Mouse (Mus musculus): ENCODE measurements around the gene Pno1. TPM values are rescaled to one million over a fixed set of nuclear protein-coding genes. Genes with fewer than 3 reads are reported as not detected.

Pno1 gene
- polyA plus RNA-seq, 1 experiment from 2014 or later: 52.3 TPM

DNA sequence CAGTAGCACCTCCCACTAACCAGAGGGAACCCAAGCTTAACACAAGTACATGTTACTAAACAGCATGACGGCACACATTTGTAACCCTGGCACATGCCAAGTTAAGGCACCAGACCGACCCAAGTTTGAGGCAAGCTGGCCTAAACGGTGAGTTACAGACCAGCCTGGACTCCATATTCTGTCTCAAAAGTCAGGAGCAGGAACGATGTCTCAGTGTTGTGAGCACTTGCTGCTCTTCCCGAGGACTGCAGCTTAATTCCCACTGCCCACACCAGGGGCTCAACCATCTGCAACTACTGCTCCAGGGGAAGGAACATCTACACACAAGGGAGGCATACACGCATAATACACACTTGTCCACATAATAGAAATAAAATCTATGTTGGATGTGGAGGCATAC is 8.9 kb downstream of the Pno1 start:
- Histone ChIP-seq H3K9me3 (no peaks in the 10 kb centered on the region), H3K36me3 (peaks cover 67% of the 10 kb centered on the region), H3K27me3 (no peaks in the 10 kb centered on the region), H3K9ac (no peak overlapping the region), H3K27ac (replicated peaks) (no peak overlapping the region), H3K4me3 (no peak overlapping the region), H3K4me1 (replicated peaks) (no peaks in the 10 kb centered on the region), H3K4me2 (no peak overlapping the region)
- WGBS: 91% methylated on average over 6 of the region's 6 CpGs
- ATAC-seq (ENCODE audit: low read depth): no peak

DNA sequence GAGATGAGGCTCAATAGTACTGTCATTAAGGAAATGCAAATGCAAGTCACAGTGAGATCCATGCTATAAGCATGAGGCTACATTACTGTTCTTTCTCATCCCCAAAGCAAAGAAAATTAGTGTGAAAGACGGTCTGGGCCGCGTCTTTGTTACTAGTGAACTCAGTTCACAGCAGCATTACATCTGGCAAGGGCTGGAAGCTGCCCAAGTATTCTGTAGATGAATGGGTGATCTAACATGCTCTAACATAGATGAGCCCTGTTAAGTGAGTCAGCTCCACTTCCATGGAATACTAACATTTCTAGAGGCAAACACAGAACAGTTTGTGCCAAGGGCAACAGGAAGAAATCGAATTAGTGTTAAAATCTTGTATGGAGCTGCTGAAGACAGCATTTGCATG is 10.4 kb downstream of the Pno1 start:
- no peaks in the 10 kb centered on the region for H3K4me1 ChIP-seq (replicated peaks)
- no peaks in the 10 kb centered on the region for H3K9me3 ChIP-seq
- H3K4me2 ChIP-seq: no peak overlapping the region
- peaks cover 70% of the 10 kb centered on the region for H3K36me3 ChIP-seq
- WGBS: 96% methylated on average over 4 of the region's 4 CpGs
- ATAC-seq (ENCODE audit: low read depth): no peak
- no peak overlapping the region for H3K27ac ChIP-seq (replicated peaks)
- no peak overlapping the region for H3K9ac ChIP-seq
- H3K27me3 ChIP-seq: no peaks in the 10 kb centered on the region
- no peak overlapping the region for H3K4me3 ChIP-seq

DNA sequence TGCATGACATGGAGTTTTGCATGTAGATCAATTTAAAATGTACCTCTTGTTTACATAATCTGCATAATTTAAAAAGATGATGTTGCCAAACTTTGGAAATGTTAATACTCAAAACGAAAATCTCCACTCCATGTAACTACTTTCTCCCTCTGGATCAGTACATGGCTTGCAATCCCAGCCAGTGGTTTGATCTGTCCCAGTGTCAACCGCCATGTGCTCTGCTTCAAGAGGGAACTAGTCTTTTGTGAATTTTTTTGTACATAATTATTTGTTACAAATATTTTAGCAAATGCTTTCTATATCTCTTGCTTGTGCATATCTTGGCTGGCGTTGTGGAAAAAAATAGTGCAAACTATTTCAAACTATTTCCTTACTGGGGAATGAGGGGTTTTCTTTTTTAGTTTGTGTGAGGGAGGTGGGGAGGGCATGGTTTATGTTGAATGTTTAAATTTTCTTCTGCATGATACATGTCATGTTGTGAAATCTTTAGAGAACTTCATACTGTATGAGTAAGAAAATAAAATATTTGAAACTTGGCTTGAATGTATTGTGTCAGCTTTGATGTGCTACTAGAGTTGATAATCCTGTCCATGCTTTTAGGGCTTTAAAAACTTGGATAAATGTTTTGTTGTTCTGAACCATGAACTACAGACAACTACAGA is 11.4 kb downstream of the Pno1 start:
- Histone ChIP-seq H3K4me2 (no peak overlapping the region), H3K27me3 (no peaks in the 10 kb centered on the region), H3K4me1 (replicated peaks) (no peaks in the 10 kb centered on the region), H3K9me3 (no peaks in the 10 kb centered on the region), H3K36me3 (peaks cover 74% of the 10 kb centered on the region), H3K4me3 (no peak overlapping the region), H3K27ac (replicated peaks) (no peak overlapping the region), H3K9ac (no peak overlapping the region)
- ATAC-seq (ENCODE audit: low read depth): no peak
- WGBS: 93% methylated on average over 3 of the region's 3 CpGs

DNA sequence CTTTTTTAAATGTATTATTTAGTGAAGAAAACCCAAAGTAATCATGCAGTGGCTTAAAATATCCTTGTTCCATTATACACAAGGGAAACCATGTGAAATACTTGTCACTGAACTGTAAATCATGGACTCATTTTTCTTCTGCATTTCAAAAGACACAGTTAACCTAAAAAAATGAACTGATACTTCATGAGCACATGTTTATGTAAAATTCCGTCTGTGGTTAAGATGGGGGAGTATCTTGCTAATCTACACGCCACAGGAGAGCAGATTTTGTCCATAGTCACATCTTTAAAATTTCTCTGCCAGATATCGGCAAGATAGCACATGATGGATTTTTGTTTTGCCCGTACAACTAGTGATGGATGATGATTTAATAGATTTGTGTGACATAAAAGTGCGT is 12.2 kb downstream of the Pno1 start:
- WGBS: 89% methylated on average over 5 of the region's 5 CpGs
- H3K36me3 ChIP-seq: peaks cover 82% of the 10 kb centered on the region
- no peak overlapping the region for H3K27ac ChIP-seq (replicated peaks)
- H3K4me3 ChIP-seq: no peak overlapping the region
- H3K4me1 ChIP-seq (replicated peaks): no peaks in the 10 kb centered on the region
- no peaks in the 10 kb centered on the region for H3K9me3 ChIP-seq
- no peak overlapping the region for H3K4me2 ChIP-seq
- H3K27me3 ChIP-seq: no peaks in the 10 kb centered on the region
- H3K9ac ChIP-seq: no peak overlapping the region
- no peak for ATAC-seq (ENCODE audit: low read depth)

DNA sequence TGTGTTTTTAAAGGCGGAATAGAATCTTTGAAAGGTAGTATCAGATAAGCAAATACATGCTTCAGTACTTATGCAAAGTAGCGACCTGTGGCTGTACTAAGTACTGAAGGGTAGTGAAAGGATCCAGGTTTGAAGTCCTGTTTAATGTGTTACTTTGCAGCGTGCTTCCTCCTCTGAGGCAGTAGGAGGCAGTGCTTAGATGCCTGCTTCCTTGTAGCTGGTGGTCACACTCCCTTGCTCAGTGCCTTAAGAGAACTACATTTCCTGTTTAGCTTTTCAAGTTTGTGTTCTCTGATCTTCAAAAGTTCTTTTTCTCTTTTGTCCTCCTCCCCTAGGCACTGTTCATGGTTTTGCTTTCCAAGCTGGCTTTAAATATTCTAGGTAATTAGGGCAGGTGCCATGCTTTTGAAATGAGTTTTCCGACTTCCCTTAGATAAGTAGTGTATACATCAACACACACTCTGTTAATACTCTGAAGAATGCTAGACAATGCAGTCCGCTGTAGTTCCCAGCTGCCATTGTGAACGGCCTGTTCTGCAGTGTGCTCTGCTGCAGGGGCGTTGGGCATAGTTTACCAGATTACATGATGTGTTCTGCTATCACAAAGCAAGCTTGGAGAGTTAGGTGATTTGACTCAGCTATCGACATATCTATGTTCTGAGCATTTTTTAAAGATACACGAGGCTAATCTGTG is 19.1 kb downstream of the Pno1 start:
- Histone ChIP-seq H3K4me2 (no peak overlapping the region), H3K4me1 (replicated peaks) (no peaks in the 10 kb centered on the region), H3K27me3 (no peaks in the 10 kb centered on the region), H3K9ac (no peak overlapping the region), H3K27ac (replicated peaks) (no peak overlapping the region), H3K36me3 (peaks cover 32% of the 10 kb centered on the region), H3K9me3 (no peaks in the 10 kb centered on the region), H3K4me3 (no peak overlapping the region)
- WGBS: 84% methylated on average over 9 of the region's 9 CpGs
- ATAC-seq (ENCODE audit: low read depth): no peak

DNA sequence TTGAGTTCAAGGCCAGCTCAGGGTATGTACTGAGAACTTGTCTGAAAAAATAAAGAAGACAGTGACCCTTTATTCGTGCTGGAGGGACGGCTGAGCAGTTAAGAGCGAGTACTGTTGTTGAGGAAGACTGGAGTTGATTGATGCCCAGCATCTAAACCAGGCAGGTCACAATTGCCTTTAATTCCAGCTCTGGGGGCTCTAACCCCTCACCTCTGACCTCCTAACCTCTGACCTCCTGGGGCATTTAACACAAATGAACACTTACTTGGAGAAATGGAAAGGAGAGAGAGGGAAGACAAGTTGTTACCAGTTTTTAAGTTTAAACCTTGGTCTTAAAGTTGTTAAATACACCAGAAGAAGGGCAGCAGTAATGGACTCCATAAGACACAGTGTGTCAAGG is 22.6 kb downstream of the Pno1 start:
- H3K27ac ChIP-seq (replicated peaks): no peak overlapping the region
- no peaks in the 10 kb centered on the region for H3K36me3 ChIP-seq
- H3K4me1 ChIP-seq (replicated peaks): no peaks in the 10 kb centered on the region
- no peak for ATAC-seq (ENCODE audit: low read depth)
- no peak overlapping the region for H3K4me3 ChIP-seq
- 21% methylated on average over 3 of the region's 3 CpGs for WGBS
- H3K4me2 ChIP-seq: no peak overlapping the region
- H3K9me3 ChIP-seq: no peaks in the 10 kb centered on the region
- H3K9ac ChIP-seq: no peak overlapping the region
- H3K27me3 ChIP-seq: no peaks in the 10 kb centered on the region

DNA sequence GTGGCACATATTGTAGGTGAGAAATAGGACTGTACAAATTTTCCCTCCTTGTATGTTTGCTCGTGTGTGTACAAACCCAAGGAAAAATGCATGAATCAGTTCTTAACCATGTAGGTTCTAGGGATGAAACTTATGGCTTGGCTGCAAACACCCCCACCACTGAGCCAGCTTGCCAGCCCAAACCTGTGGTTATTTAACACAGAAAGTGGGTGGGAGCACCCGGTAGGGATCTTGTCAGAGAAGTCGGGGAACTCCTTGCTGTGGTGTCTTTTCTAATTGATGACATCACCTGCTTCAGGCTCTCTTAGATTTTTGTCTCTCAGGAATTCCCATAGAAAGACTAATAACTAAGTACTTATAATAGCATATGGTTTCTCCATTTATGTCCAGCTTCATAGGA is 23.7 kb downstream of the Pno1 start:
- Histone ChIP-seq H3K4me3 (no peak overlapping the region), H3K9ac (no peak overlapping the region), H3K36me3 (peaks cover 6% of the 10 kb centered on the region; the same call in 1 of the 2 replicates), H3K27ac (replicated peaks) (no peak overlapping the region), H3K4me2 (no peak overlapping the region), H3K27me3 (no peaks in the 10 kb centered on the region), H3K4me1 (replicated peaks) (no peaks in the 10 kb centered on the region; the same call in 1 of the 2 replicates), H3K9me3 (no peaks in the 10 kb centered on the region)
- ATAC-seq (ENCODE audit: low read depth): no peak
- 82% methylated on average over 3 of the region's 3 CpGs for WGBS

DNA sequence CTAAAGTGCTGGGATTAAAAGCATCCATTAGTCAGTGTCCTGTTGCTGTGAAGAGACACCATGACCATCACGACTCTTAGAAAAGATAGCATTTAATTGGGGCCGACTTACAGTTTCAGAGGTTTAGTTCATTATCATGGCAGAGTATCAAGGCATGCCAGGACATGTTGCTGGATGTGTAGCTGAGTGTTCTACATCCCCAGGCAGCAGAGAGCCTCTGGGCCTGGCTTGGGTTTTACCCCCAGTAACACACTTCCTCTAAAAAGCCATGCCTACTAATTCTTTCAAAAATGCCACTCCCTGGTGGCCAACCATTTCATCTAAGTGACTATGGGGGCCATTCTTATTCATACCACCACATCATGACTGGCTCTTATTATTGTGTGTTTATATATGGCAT is 28.2 kb downstream of the Pno1 start:
- Histone ChIP-seq H3K27me3 (no peaks in the 10 kb centered on the region), H3K9me3 (no peaks in the 10 kb centered on the region), H3K4me2 (no peak overlapping the region), H3K9ac (no peak overlapping the region), H3K27ac (replicated peaks) (no peak overlapping the region), H3K4me1 (replicated peaks) (peaks cover 4% of the 10 kb centered on the region; the same call in 1 of the 2 replicates), H3K4me3 (no peak overlapping the region), H3K36me3 (peaks cover 6% of the 10 kb centered on the region; the same call in 1 of the 2 replicates)
- ATAC-seq (ENCODE audit: low read depth): no peak
- WGBS: 94% methylated on average over 2 of the region's 2 CpGs

DNA sequence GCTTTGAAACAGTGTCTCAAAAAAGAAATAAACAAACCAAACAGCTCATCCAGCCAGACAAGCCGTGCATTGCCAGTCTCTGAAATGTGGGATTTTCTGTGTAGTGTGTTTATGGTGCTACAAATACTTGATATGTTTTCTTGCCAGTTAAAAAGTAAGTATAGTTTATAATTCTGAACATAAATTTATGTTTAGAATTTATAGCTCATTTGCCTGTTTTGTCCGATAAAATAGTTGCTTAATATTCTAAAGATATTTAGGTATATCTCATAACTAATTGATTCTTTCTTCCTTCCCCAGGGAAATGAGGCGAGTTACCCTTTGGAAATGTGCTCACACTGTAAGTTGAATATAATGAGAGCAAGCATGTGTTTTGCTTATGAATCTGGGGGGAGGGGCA is 29.6 kb downstream of the Pno1 start, which contains the start of gene Wdr92:
Gene Wdr92, plus strand, starts transcription at position 301 of the 400 bp plus-strand sequence.
- no peaks in the 10 kb centered on the region for H3K9me3 ChIP-seq
- peaks cover 4% of the 10 kb centered on the region; the same call in 1 of the 2 replicates for H3K4me1 ChIP-seq (replicated peaks)
- no peak within 1 kb of the TSS for H3K4me2 ChIP-seq
- WGBS: 71% methylated on average over 3 of the region's 3 CpGs
- peaks cover 6% of the 10 kb centered on the region; the same call in 1 of the 2 replicates for H3K36me3 ChIP-seq
- H3K27ac ChIP-seq (replicated peaks): no peak within 1 kb of the TSS
- H3K27me3 ChIP-seq: no peaks in the 10 kb centered on the region
- no peak within 1 kb of the TSS for H3K4me3 ChIP-seq
- no peak for ATAC-seq (ENCODE audit: low read depth)
- no peak within 1 kb of the TSS for H3K9ac ChIP-seq

DNA sequence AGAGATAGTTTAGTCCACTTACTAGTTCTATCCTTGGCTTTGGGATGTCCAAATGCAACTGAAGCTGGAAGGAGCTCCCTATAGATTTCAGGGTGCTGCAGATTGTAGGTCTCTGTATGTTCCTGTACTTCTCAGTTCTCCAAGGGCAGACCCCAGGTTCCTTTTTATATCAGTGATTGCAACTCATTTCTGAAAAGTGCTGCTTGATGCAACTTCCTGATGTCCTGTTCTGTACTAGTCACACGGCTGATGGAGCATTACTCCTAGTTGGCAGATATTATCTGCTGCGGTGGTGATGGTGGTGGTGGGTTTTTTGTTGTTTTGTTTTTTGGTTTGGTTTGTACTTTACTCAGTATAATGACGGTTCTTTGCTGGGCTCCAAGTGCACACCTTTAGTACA is 30.6 kb downstream of the Pno1 start:
- Histone ChIP-seq H3K27ac (replicated peaks) (no peak overlapping the region), H3K9ac (no peak overlapping the region), H3K9me3 (no peaks in the 10 kb centered on the region), H3K36me3 (peaks cover 6% of the 10 kb centered on the region; the same call in 1 of the 2 replicates), H3K4me1 (replicated peaks) (peaks cover 4% of the 10 kb centered on the region; the same call in 1 of the 2 replicates), H3K4me3 (no peak overlapping the region), H3K27me3 (no peaks in the 10 kb centered on the region), H3K4me2 (no peak overlapping the region)
- WGBS: 87% methylated on average over 3 of the region's 3 CpGs
- no peak for ATAC-seq (ENCODE audit: low read depth)

DNA sequence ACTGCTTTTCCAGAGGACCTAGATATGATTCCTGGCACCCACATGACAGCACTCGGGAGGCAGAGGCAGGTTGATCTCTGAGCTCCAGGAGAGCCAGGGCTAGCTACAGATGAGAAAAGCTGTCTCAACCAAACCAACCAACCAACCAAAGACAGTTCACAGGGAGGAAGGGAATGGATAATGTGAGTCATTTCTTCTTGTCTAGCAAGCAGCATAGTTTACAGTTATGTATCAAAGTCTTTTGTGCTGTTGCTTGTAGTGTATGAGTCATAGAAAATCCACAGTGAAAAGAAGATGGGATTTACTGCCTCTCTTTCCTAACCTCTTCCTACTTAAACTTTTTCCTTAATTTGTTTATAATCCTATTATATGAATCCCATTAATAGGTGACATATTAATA is 34.7 kb downstream of the Pno1 start:
- H3K27me3 ChIP-seq: no peaks in the 10 kb centered on the region
- 97% methylated on average over 1 of the region's 1 CpGs for WGBS
- peaks cover 5% of the 10 kb centered on the region for H3K36me3 ChIP-seq

DNA sequence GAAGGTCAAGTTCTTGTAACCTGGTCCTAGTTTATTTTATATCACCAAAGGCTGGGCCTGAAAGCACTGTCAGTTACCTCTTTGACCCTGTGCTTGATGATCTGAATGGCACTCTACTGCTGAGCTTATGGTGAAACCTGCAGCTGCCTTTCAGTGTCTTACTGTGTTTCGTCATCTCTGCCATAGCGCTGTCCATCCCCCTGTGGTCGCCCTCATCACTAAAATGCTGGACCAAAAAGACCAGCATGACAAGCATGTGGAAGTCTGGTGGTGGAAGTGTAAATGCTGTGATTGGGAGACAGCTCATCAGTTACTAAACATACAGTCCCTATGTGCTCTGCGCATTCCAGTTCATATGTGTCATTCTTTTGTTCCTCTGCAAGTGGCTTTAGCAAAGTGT is 39.1 kb downstream of the Pno1 start:
- 98% methylated on average over 4 of the region's 4 CpGs for WGBS
- no peak overlapping the region for H3K27ac ChIP-seq (replicated peaks)
- peaks cover 5% of the 10 kb centered on the region for H3K36me3 ChIP-seq
- H3K9me3 ChIP-seq: no peaks in the 10 kb centered on the region; the same call in 1 of the 2 replicates
- no peak for ATAC-seq (ENCODE audit: low read depth)
- no peak overlapping the region for H3K9ac ChIP-seq
- no peak overlapping the region for H3K4me3 ChIP-seq
- H3K27me3 ChIP-seq: no peaks in the 10 kb centered on the region
- no peak overlapping the region for H3K4me2 ChIP-seq
- peaks cover 23% of the 10 kb centered on the region for H3K4me1 ChIP-seq (replicated peaks)

More for the DNA sequence above, 34.7 kb downstream of the Pno1 start:
- Histone ChIP-seq H3K9ac (no peak overlapping the region), H3K4me1 (replicated peaks) (0 out of 2 replicates have a peak, but pooled peaks cover 7% of the 10 kb centered on the region), H3K27ac (replicated peaks) (no peak overlapping the region), H3K4me2 (no peak overlapping the region), H3K9me3 (no peaks in the 10 kb centered on the region; the same call in 1 of the 2 replicates), H3K4me3 (no peak overlapping the region)
- ATAC-seq (ENCODE audit: low read depth): no peak
